Mouse (Mus musculus): ENCODE data around the gene Slc25a34.

- TF ChIP-seq CTCF (IDR thresholded peaks at IDR 0.05) (no peak), EP300 (IDR thresholded peaks at IDR 0.05) (no peak)
Measured at GRCm38 (mm10) chr4:141571337-141571739, 52.3 kb downstream of the Slc25a34 start.
